Mouse (Mus musculus) testis, adult 2 months (tissue): ENCODE results near the gene Erfe.

Experiments used
- CTCF ChIP-seq: fragments of 200-500 bp; IDR thresholded peaks from 2 replicates; pipeline ENCODE4 v1.5.1; 2012; ENCODE audit warnings: low read depth, mild to moderate bottlenecking, inconsistent platforms, low read length, moderate library complexity; ENCODE audit not compliant: control insufficient read depth, insufficient read depth, insufficient replicate concordance
- POLR2A ChIP-seq: fragments of 200-500 bp; IDR thresholded peaks from 2 replicates; pipeline ENCODE4 v1.6.1; 2012; ENCODE audit warnings: low read depth, mild to moderate bottlenecking, inconsistent platforms, low read length, moderate library complexity; ENCODE audit not compliant: control insufficient read depth

DNA sequence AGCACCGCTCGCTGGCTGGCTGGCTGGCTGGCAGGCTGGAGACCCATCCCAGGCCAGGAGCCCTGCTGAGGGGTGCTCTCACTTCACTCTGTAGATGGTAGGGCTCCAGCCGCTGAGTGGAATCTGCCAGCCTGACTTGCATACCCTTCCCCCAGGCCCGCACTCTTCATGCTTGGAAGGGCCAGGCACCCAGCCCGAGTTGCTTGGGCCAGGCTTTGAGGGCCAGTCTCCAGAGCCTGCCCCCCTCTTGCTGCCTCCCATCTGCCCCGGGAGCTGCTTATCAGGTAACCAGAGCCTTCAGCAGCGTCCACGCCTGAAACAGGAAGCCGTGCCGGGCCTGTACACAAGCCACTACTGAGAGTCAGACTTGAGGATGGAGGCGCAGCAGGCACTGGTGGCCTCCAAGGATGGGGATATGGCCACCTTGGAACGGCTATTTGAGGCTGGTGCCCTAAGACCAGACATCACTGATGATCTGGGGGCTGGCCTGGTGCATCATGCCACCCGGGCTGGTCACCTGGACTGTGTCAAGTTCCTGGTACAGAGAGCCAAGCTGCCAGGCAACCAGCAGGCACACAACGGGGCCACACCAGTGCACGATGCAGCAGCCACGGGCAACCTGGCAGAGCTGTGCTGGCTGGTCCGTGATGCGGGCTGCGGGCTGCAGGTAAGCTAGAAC, 44.3 kb upstream of the Erfe start, which contains the start of gene Espnl:
- TF ChIP-seq CTCF (no peak), POLR2A (no peak)
